Mouse (Mus musculus) left cerebral cortex, postnatal 36 days (tissue): ENCODE results near the gene Lgals2. TPM values are rescaled to one million over a fixed set of nuclear protein-coding genes. Genes with fewer than 3 reads are reported as not detected.

Experiments
- DNase-seq, 2 experiments: peaks; one replicate each; pipeline ENCODE4 v3.0.0; 2021 to 2022; ENCODE audit warnings: low spot score in 2 of 2, mixed read lengths in 1 of 2
- intact Hi-C: fragments of 180-260 bp; cut with DNase I; formaldehyde crosslinking; loops from one replicate; pipeline ENCODE4 v1.15.1; 2025
- total RNA-seq, 2 experiments: library from RNA; stranded (reverse); gene quantifications; 2 replicates each; pipeline ENCODE4 v1.2.3; 2021

Lgals2 gene
- total RNA-seq, 2 experiments from 2014 or later = not detected

DNA sequence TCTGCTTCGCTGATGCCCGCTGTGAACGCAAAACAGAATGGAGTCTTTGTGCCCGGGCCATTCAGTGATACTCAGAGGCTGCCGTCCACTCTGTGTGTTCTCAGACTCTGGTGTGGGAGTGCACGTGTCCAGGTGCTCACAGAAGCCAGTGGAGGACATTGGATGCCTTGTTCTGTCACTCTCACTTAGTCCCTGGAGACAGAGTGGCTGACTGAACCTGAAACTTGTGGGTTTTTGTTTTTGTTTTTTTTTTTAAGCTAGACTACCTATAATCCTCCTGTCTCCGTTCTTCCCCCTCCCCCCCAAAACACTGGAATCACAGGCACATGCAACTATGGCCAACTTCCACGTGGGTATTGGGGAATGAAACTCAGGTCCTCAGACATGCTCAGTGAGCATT is 9.0 kb downstream of the Lgals2 start:
- intact Hi-C loops = no loop called here
- no peak for DNase-seq

- intact Hi-C loops = no loop called here
Measured at GRCm38 (mm10) chr15:78845867-78846266, 9.5 kb downstream of the Lgals2 start.

DNA sequence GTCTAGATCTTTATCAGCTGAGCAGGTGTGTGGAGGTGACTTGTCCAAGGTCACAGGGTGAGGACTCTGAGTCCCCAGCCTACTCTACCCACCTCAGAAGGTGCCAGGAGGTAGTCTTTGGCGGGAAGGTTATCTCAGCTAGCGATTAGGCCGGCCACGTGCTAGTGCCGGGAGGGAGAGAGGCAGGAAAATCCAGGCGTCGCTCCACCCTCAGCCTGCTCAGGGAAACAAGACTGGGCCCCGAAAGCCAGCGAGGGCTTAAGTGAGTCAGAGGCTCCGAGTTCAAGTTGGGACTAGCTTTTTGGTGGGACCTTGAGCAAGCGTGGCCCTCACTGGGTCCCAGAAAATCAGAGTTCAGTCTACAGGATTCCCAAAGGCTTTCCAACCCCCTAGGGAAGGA is 10.0 kb downstream of the Lgals2 start:
- DNase-seq = no peak
- intact Hi-C loops = no loop called here

More at GRCm38 (mm10) chr15:78845867-78846266, 9.5 kb downstream of the Lgals2 start:
- no peak for DNase-seq

DNA sequence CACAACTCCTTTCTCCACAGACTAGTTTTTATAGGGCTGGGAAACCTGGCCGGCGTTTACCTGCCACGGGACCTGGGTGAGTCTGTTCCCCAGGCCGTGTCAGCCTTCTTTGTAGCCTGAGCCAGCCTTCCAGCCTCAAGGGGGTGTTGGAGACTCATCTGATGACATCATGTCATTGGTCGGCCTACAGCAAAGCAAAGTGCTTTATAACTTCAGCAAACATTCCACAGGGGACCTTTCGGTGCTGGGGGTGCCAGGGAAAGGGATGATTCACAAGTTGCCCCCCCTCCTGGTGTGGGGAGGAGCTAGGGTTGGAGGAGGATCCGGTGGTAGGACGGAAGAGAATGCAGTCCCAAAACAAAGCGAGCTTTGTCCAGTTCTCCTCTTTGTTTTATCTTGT is 10.5 kb downstream of the Lgals2 start:
- no peak for DNase-seq
- intact Hi-C loops = no loop called here

GRCm38 (mm10) chr15:78843581-78844469 is 11.5 kb downstream of the Lgals2 start:
- no peak for DNase-seq
- intact Hi-C loops = no loop called here

DNA sequence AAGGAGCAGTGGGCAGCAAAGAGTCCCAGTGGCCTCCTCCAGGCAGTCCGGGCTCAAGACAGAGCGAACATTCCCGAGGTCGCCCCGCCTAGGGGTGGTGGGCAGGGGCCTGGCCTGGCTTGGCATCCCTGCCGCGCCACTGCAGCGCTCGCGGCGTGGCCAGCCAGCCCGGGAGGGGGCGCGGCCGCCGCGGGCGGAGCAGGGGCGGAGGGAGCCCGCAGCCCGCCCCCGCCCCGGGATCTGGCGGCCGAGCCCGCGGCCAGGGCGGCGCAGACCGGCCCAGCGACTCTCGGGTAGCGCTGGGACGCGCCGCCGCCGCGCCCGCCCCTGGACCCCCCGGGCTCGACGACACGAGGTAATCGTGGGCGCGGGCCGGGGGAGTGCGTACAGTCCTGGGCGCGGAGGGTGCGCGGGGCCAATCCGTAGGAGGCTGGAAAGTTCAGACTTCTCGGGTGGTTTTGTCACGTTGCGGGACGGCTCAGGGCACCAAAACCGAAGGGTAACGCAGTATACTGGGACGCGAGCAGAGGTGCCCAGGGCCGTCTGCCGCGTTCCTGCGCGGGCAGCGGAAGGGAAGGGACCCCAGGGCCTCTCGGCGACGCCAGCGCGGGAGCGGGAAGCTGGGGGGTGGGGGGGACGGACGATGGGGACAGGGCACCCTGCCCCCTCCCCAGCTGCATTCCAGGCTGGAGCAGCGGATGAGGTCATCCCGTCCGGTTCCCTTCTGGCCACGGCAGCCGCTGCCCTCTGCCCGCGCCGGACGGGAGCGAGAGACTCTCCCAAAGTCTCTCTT is 12.8 kb downstream of the Lgals2 start, which contains the start of gene Cdc42ep1:
Cdc42ep1 (plus strand) TSS at position 254 of the 793 bp plus-strand sequence.
- intact Hi-C loops = no loop called here
- DNase-seq = peak in 1 of 2 experiments; percentile 40

DNA sequence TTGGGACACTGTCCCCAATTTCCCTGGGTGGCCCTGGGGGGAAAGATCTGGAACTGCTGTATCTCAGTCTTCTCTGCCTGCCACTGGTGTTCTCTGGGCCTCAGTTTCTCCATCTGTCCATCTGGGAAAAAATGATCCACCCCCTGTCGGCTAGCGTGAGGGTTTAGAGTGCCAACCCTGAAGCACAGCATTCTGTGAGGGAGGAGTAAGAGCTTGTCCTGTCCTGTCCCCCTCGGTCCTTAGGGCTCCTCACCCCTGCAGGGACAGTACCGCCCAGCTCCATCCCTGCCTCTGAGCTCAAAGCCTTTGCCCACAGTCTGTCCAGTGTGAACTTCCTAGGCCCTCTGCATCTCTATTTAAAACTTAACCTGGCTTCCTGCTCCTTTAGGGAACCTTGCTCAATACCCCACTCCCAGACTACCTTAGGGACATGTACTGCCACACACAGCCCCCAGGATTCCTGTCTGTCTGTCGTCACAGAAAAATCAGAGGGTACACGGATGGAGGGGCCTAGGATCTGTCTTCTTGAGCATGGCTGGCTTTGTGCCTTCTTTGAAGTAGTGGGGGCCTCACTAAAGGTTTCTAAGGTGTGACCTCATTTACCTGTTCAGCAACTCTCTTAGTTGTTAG is 14.1 kb downstream of the Lgals2 start:
- DNase-seq = no peak
- intact Hi-C loops = no loop called here

GRCm38 (mm10) chr15:78840751-78841150 is 14.6 kb downstream of the Lgals2 start:
- DNase-seq = no peak
- intact Hi-C loops = no loop called here

DNA sequence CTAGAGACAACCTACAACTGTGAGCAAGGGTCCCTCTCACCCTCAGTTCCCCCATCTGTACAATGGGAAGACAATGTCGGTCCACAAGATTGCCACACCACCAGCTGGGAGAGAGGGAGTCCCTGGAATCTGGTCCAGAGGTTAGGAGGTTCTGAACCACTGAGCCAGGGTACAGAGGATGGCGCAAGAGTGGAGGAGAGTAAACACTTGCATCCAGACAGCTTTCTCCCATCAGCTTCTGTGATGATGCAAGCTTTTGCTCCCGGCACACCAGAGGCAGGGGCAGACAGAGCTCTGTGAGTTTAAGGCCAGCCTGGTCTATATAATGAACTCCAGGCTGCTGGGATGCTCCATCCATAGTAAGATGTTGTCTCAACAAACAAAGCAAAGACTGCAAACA is 15.1 kb downstream of the Lgals2 start:
- no peak for DNase-seq
- intact Hi-C loops = no loop called here

DNA sequence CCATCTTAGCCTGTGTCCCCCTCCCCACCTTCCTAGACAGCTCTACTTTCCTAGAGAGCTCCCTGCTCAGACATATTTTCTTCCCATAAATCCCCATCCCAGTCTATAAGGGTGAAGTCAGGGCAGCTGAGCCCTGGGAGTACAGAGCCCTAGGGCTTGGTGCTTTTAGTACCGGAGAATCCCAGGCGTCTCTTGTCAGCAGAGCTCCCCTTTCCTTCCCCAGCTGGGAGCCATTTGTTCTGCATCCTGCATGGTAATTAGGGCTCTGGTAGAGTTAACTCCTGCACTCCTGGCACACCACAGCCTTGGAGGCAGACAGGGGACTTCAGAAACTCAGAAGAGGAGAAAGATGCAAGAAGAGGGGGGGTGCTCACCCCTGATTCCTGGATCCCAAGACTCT is 15.6 kb downstream of the Lgals2 start:
- no peak for DNase-seq
- intact Hi-C loops = no loop called here

DNA sequence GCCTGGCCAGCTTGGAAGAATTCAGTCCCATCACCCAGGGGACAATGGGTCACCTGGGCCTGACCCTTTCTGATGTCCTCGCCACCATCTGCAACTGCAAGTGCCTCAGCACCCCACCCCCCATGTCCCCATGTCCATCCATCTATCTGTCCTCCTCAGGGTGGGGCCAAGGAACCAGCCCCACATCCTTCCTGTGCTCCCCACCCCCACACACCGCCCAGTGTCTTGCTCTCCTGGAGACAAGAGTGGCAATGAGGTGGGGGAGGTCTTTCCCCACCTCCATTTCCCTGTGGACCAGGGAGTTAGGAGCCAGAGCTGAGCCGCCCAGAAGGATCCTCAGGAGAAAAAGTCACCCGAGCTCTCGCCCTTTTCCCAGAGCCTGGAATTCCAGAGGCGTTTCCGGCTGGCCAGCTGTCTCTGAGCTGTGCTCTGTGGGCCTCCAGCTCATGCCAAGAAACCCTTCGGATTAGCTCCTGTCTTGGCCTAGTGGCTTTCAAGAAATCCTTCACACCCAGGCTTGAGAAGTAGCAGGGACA is 19.2 kb downstream of the Lgals2 start:
- intact Hi-C loops = no loop called here
- DNase-seq = no peak

DNA sequence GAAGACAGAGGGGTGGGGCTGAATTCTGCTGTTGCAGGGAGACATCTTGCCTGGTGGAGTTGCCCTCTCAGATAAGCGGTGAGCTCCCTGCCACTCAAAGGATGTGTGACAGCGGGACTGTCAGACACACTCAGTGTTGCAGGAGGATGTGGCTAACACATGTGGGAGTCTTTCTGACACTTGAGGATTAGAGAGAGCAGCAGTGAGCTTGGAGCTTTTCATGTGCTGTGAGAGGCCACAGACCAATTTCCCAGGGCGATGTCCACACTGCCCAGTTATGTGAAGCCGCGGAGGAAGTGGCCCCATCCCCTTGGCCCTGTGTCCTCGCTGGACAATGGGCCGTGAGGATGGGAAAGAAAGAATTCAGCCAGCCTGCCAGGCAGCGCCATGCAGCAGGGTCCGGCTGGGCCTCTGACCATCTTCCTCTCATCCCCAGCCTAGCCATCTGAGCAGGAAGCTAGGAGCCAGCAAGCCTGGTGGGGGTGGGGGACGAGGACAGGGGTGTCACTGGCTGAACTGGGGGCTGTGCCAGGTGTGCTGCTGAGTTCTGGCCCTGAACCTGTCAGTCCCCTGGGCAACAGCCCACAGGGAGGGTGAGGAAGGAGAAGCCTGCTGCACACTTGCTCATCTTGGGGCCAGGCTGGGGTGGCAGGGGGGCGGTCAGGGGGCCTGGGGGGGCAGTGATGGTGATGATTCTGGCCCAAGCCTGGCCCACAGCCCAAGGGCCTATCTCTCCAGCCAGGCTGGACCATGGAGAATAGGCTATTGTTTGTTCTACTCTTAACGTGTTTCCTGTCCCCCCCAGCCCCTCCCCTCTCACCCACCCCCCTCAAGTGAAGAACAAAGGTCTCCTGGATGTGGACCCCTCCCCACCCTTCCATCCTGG is 19.9 kb downstream of the Lgals2 start:
- DNase-seq = no peak
- intact Hi-C loops = no loop called here

GRCm38 (mm10) chr15:78834233-78835005 is 20.9 kb downstream of the Lgals2 start:
- DNase-seq = no peak
- intact Hi-C loops = no loop called here

DNA sequence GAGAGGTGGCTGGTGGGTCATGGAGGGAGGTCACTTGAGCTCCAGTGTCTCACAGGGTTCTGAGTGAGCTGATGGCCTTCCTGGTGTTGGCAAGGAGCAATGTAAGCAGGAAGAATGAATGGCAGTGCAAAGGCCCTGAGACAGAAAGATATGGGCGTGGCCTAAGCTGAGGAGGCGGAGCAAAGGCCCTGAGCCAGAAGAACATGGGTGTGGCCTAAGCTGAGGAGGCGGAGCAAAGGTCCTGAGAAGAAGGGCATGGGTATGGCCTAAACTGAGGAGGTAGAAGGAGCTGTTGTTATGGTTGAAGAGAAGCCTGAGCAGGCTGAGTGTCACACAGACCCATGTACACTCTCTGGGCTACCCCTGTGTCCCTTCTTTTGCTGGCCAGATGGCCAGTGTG is 21.7 kb downstream of the Lgals2 start:
- intact Hi-C loops = no loop called here

GRCm38 (mm10) chr15:78832701-78833123 is 22.6 kb downstream of the Lgals2 start:
- intact Hi-C loops = no loop called here
- peak; percentile 56 to 61 for DNase-seq

More for the DNA sequence above, 21.7 kb downstream of the Lgals2 start:
- no peak for DNase-seq

DNA sequence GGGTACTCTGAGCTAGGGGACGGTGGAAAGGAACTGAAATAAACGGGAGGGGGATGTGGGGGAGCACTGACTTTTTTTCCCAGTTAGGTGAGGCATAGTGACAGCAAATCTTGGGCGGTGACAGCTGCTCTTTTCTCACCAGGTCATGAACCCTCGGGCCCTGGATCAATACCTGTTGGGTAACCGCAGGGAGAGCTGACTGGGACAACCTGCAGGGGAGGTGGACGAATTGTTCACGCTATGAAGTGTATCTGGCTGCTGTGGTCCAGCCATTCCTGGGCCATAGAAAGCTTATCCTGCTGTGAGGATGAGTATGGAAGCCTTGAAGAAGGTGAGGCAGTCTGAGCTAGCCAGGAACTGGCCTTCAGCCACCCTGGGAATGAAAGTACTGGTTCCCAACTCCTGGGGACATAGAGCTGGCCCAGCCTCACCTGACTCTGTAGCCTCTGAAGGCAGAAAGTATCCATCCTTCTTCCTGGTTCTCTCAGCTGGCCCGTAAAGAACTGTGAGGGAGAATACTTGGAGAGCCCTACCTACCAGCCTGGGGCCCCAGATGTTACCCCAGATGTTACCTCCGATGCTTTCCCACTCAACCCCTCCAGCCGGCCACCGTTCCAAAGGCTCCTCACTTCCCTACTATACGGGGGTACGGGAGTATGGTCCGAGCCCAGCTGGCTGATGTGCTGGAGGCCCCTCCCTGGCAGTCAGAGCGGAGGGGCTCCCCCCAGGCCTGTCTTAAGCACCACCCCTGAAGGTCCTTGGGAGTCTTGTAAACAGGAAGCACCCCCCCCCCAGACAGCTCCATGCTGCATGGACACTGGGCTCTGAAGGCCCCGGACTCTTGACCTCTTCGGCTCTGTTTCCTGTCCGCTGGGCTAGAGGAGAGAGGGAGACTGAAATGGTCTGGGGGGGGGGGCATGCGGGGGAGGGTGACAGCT is 23.3 kb downstream of the Lgals2 start:
- intact Hi-C loops = no loop called here
- DNase-seq = no peak
